Mouse (Mus musculus): ENCODE results near the gene Gm9837.

Gene Gm9837

GRCm38 (mm10) chr11:53469968-53470695 is at the start of gene Gm9837:
Gm9837 (minus strand) TSS chr11:53470479.
- peak; percentile 97 to 98 for DNase-seq

- peak; percentile 67 to 77 for DNase-seq
These were observed 49.2 kb upstream of the Gm9837 start, which contains the start of gene Sept8 for GRCm38 (mm10) chr11:53519207-53520121. Sept8 (plus strand) TSS chr11:53519257.

- no peak for DNase-seq
These were observed 48.5 kb upstream of the Gm9837 start for GRCm38 (mm10) chr11:53518759-53519158.

- no peak for DNase-seq
These were observed 46.7 kb upstream of the Gm9837 start for GRCm38 (mm10) chr11:53516775-53517627.

DNA sequence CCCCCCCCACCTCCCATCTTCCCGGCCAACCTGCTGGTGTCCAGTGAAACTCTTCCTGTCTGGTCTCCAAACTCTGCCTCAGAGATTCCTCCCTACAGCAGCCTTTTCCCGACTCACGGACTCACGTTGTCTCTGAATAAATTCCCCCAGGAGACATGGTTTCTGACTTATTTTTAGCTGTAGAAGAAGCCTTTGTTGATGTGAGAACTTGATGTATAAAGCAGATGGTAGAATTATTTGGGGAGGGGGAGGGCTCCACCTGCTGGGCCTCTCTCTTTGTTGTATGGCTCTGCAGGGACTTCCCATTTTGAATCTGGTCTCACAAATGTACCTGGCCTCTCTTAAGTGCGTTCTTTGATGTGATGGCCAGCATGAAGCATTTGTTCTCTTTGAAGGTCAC is 40.1 kb upstream of the Gm9837 start:
- DNase-seq, result no peak

GRCm38 (mm10) chr11:53508591-53508990 is 38.3 kb upstream of the Gm9837 start:
- no peak for DNase-seq

- DNase-seq, result peak in 1 of 2 experiments; percentile 42
These were observed 37.9 kb upstream of the Gm9837 start for GRCm38 (mm10) chr11:53508152-53508551.

DNA sequence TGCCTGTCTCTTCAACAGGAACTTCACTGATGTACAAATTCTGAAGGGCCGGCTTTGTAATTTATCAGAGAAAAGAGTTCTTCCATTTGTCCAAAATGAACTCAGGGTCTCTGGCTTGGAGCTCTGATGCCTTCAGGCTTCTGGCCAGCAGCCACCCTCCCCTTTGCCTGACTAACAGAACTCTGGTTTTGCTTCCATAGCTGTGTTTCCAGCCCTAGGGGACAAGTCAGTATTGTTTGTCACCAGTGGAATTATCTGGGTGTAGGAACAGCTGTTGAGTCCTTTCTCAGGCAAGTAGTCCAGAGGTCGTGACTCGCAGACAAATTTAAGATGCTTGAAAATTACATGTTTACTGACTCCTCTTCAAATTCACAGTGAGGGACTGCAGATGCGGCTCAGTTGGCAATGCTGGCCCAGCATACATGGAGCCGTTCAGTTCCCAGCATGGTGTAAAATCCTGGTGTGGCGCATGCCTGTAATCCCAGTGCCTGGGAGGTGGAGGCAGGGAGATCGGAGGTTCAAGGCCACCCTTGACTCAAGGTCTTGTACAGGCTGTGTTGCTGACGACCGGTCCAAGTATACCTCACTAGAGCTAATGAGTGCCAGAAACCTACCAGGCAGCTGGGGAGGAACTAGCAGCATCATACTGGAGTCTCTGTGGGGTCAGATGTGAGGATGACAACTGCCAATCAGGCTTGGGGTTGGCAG is 37.0 kb upstream of the Gm9837 start:
- DNase-seq, result peak; percentile 57 to 72

DNA sequence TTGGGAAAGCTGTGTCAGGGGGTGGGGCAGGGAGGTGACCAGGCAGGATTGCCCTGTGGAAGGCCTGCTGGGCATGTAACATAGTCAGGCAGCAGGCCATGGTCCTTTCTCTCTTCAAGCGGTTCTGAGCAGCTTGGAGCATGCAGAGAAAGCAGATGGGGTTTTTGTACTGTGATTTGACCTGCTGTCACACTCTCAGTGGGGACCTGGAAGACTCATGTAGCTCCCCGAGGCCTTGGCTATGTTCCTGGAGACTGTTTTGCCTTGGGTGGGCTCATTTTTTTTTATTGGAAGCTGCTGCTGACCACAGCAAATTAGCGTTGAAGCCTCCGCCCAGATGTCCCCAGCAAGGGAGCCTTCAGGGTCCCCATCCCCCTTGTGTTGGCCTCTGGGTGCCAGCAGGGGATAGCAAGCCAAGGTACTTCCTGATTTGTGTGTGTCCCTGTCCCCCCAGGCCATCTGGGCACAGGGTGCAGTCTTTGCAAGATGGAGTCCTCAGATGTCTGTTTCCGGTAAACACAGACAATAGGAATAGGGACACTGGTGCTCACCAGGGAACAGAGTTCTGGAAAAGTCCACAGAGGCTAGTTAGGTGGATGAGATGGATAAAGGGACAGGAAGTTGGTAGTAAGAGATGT is 34.9 kb upstream of the Gm9837 start:
- DNase-seq, result peak; percentile 91 to 95

- no peak for DNase-seq
These were observed 34.1 kb upstream of the Gm9837 start for GRCm38 (mm10) chr11:53504376-53504775.

DNA sequence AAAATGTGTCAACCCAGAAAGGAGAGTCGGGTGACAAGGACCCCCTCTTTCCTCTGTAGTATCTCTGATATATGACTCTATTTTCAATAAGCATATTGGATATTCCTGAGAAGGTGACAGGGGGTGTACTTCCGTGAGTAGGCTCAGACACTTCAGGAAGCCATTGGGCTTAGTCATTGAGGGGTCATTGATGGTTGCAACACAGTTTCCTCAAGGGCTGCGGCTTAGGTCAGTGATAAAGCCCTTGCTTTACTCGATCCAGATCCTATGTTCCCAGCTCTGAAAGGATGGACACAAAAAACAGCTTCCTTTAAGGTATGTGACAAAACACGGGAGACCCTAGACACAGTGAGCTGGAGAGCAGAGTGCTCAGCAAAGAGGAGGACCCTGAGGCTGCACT is 33.5 kb upstream of the Gm9837 start:
- DNase-seq, result no peak

DNA sequence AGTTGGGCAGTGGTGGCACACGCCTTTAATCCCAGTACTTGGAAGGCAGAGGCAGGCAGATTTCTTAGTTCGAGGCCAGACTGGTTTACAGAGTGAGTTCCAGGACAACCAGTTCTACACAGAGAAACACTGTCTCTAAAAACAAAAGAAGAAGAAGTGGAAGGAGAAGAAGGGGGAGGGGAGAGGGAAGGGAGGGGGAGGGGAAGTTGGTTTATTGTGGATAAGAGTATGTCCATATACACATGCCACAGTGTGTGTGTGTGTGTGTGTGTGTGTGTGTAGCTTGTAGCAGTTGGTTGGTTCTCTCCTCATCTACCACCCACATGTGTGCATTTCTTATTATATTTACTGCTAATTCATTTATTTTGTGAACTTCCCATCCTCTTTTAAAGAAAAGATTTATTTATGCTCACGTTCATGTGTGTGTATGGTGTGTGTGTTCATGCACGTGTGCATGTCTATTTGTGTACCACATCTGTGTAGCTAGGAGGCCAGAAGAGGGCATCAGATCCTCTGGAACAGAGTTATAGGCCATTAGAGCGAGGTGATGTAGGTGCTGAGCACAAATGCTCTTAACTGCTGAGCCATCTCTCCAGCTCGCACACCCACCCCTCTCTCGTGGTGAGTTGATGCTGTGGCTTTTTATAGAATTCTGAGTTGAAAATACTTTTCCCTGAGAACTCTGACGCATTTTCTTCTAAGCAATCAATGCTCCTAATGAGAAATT is 31.9 kb upstream of the Gm9837 start:
- DNase-seq, result no peak

- peak in 1 of 2 experiments; percentile 23 for DNase-seq
These were observed 30.3 kb upstream of the Gm9837 start for GRCm38 (mm10) chr11:53500569-53500968.

DNA sequence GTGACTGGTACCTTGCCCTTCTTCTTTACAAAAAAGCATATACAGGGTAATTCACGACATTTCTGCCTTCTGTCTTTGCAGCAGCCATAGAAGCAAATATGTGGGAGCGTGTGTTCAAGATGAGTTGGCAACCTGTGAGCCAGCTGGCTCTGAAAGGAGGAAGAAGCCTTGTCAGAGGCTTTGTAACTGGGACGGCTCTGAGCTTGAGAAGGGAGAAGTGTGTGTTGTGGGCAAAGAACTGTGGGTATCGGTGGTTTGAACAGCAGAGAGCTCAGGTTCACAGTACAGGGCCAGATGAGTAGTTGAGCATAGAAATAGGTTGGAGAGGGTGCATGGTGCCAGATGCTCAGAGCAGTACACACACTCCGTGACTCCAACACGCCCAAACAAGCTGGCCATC is 26.7 kb upstream of the Gm9837 start:
- DNase-seq, result peak; percentile 33 to 42

- no peak for DNase-seq
These were observed 25.1 kb upstream of the Gm9837 start for GRCm38 (mm10) chr11:53495417-53495816.

DNA sequence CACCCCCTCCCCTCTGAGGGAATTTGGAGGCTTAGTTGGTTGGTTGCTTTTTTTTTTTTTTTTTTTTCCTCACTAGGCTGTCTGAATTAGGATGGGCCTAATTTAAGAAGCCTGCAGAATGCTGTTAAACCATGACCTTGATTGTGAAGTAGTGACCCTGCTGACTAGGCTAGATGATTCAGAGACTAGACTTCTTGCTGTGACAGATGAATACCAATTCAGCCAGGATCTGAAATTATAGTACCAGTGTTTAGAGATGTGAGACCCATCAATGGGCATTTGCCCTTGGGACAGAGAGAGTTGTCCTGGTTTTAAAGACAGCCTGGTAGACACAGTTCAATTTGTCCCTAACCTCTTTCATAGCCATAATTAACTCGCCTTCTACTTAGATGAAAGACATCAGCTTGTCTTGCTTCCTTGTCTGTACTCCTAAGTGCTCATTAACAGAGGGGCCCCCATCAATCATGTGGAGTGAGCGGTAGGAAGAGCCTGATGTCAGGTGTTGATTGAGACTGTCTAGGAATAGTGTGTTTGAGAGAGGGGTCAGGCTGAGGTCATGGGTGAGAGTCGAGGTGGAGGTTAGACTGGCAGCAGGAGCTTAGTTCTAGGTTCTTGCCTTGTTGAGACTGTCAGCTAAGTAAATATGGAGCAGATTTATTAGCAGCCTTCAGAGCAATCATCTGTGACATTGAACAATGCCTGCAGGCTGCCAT is 23.1 kb upstream of the Gm9837 start:
- no peak for DNase-seq

- DNase-seq, result no peak
These were observed 21.7 kb upstream of the Gm9837 start for GRCm38 (mm10) chr11:53491954-53492401.

GRCm38 (mm10) chr11:53489421-53489820 is 19.1 kb upstream of the Gm9837 start:
- DNase-seq, result no peak

- DNase-seq, result no peak
These were observed 18.7 kb upstream of the Gm9837 start for GRCm38 (mm10) chr11:53489007-53489406.

All from cerebellum, postnatal 14 days (tissue).